Mouse (Mus musculus) MEL (cell line): ENCODE data around the gene Arhgef38. TPM values are rescaled to one million over a fixed set of nuclear protein-coding genes. Genes with fewer than 3 reads are reported as not detected.

ENCODE experiments used
- DNase-seq: peaks from one replicate; pipeline ENCODE4 v3.0.0; 2011; ENCODE audit warnings: low read depth, low spot score
- H3K27ac ChIP-seq: 2 replicates; pipeline ENCODE4 v1.5.1; 2012; ENCODE audit warnings: low read depth, mild to moderate bottlenecking, control low read depth, low read length, moderate library complexity; ENCODE audit not compliant: control insufficient read depth
- H3K27me3 ChIP-seq, 2 experiments: fragments of 150-350 bp in 1 of 2; sonication (generic) in 1 of 2; 2 replicates each; pipeline ENCODE4 v1.6.1; 2012; ENCODE audit warnings: low read length in 2 of 2, mild to moderate bottlenecking in 2 of 2, improper control_type of control experiment in 1 of 2, moderate library complexity in 1 of 2; ENCODE audit not compliant: insufficient read depth in 2 of 2, control insufficient read depth in 1 of 2
- H3K36me3 ChIP-seq, 2 experiments: 2 replicates each; pipeline ENCODE4 v1.6.1; 2012 to 2014; ENCODE audit warnings: low read length in 2 of 2, improper control_type of control experiment in 1 of 2, inconsistent platforms in 1 of 2, mild to moderate bottlenecking in 1 of 2; ENCODE audit not compliant: insufficient read depth in 2 of 2, control insufficient read depth in 1 of 2
- H3K4me1 ChIP-seq, 2 experiments: fragments of 150-350 bp in 1 of 2; sonication (generic) in 1 of 2; 2 replicates each; pipeline ENCODE4 v1.6.1; 2012; ENCODE audit warnings: low read length in 2 of 2, improper control_type of control experiment in 1 of 2, mild to moderate bottlenecking in 1 of 2; ENCODE audit not compliant: insufficient read depth in 2 of 2, control insufficient read depth in 1 of 2
- H3K4me3 ChIP-seq, 2 experiments: fragments of 150-350 bp in 1 of 2; sonication (generic) in 1 of 2; 2 replicates each; pipeline ENCODE4 v1.5.1; 2012; ENCODE audit warnings: low read depth in 2 of 2, low read length in 2 of 2, mild to moderate bottlenecking in 2 of 2, moderate library complexity in 2 of 2, control low read depth in 1 of 2, improper control_type of control experiment in 1 of 2; ENCODE audit not compliant: control insufficient read depth in 1 of 2, insufficient read depth in 1 of 2
- H3K79me2 ChIP-seq: 2 replicates; pipeline ENCODE4 v1.6.1; 2012; ENCODE audit warnings: mild to moderate bottlenecking, low read length, moderate library complexity; ENCODE audit not compliant: control insufficient read depth, poor library complexity, insufficient read depth
- H3K9ac ChIP-seq: 2 replicates; pipeline ENCODE4 v1.6.1; 2012; ENCODE audit warnings: low read depth, mild to moderate bottlenecking, control low read depth, low read length, moderate library complexity; ENCODE audit not compliant: control insufficient read depth, poor library complexity, severe bottlenecking
- H3K9me3 ChIP-seq: fragments of 150-350 bp; sonication (generic); replicated peaks from 2 replicates; pipeline ENCODE4 v1.6.1; 2012; ENCODE audit warnings: mild to moderate bottlenecking, low read length, improper control_type of control experiment, moderate library complexity; ENCODE audit not compliant: insufficient read depth
- BHLHE40 ChIP-seq: IDR thresholded peaks from 2 replicates; pipeline ENCODE4 v1.6.1; 2012; ENCODE audit warnings: low read depth, mild to moderate bottlenecking, inconsistent platforms, low read length, improper control_type of control experiment, borderline replicate concordance
- CHD1 ChIP-seq: IDR thresholded peaks from 2 replicates; pipeline ENCODE4 v1.6.1; 2012; ENCODE audit warnings: low read depth, mild to moderate bottlenecking, inconsistent platforms, low read length, improper control_type of control experiment
- CHD2 ChIP-seq: IDR thresholded peaks from 2 replicates; pipeline ENCODE4 v1.6.1; 2011; ENCODE audit warnings: low read length, improper control_type of control experiment
- CTCF ChIP-seq, 3 experiments: IDR thresholded peaks in 2 of 3; conservative IDR thresholded peaks in 1 of 3; 2 replicates each; pipeline ENCODE4 v1.5.1; 2011 to 2012; ENCODE audit warnings: low read length in 3 of 3, low read depth in 2 of 3, mild to moderate bottlenecking in 2 of 3, improper control_type of control experiment in 1 of 3, inconsistent platforms in 1 of 3, mixed read lengths in 1 of 3, moderate library complexity in 1 of 3; ENCODE audit not compliant: control insufficient read depth in 1 of 3, insufficient read depth in 1 of 3, poor library complexity in 1 of 3, severe bottlenecking in 1 of 3
- E2F4 ChIP-seq: IDR thresholded peaks from 2 replicates; pipeline ENCODE4 v1.6.1; 2011; ENCODE audit warnings: low read depth, low read length, improper control_type of control experiment, borderline replicate concordance
- ELF1 ChIP-seq: IDR thresholded peaks from 2 replicates; pipeline ENCODE4 v1.6.1; 2014; ENCODE audit warnings: low read depth, mild to moderate bottlenecking, inconsistent platforms, low read length, improper control_type of control experiment, moderate library complexity
- EP300 ChIP-seq, 2 experiments: IDR thresholded peaks; 2 replicates each; pipeline ENCODE4 v1.6.1; 2011; ENCODE audit warnings: improper control_type of control experiment in 2 of 2, low read length in 2 of 2, low read depth in 1 of 2, mild to moderate bottlenecking in 1 of 2
- ETS1 ChIP-seq: IDR thresholded peaks from 2 replicates; pipeline ENCODE4 v1.6.1; 2012; ENCODE audit warnings: low read depth, mild to moderate bottlenecking, inconsistent platforms, low read length, improper control_type of control experiment, moderate library complexity
- GABPA ChIP-seq: IDR thresholded peaks from 2 replicates; pipeline ENCODE4 v1.6.1; 2012; ENCODE audit warnings: low read depth, mild to moderate bottlenecking, inconsistent platforms, low read length, improper control_type of control experiment, moderate library complexity
- GATA1 ChIP-seq: IDR thresholded peaks from 2 replicates; pipeline ENCODE4 v1.6.1; 2011; ENCODE audit warnings: low read depth, low read length, improper control_type of control experiment
- HCFC1 ChIP-seq: IDR thresholded peaks from 2 replicates; pipeline ENCODE4 v1.6.1; 2012; ENCODE audit warnings: low read depth, mild to moderate bottlenecking, inconsistent platforms, low read length, improper control_type of control experiment, moderate library complexity
- JUND ChIP-seq: IDR thresholded peaks from 2 replicates; pipeline ENCODE4 v1.6.1; 2011; ENCODE audit warnings: low read depth, mild to moderate bottlenecking, improper control_type of control experiment, low read length
- KAT2A ChIP-seq: conservative IDR thresholded peaks from 2 replicates; pipeline ENCODE4 v1.6.1; 2012; ENCODE audit warnings: low read depth, low read length, improper control_type of control experiment, inconsistent platforms
- MAFK ChIP-seq: IDR thresholded peaks from 2 replicates; pipeline ENCODE4 v1.6.1; 2011; ENCODE audit warnings: low read depth, mild to moderate bottlenecking, low read length, improper control_type of control experiment, borderline replicate concordance
- MAX ChIP-seq: IDR thresholded peaks from 2 replicates; pipeline ENCODE4 v1.6.1; 2011; ENCODE audit warnings: low read length, improper control_type of control experiment
- MAZ ChIP-seq: IDR thresholded peaks from 2 replicates; pipeline ENCODE4 v1.6.1; 2012; ENCODE audit warnings: low read depth, mild to moderate bottlenecking, inconsistent platforms, low read length, improper control_type of control experiment
- MEF2A ChIP-seq: IDR thresholded peaks from 2 replicates; pipeline ENCODE4 v1.6.1; 2014; ENCODE audit warnings: low read depth, mild to moderate bottlenecking, inconsistent platforms, low read length, improper control_type of control experiment; ENCODE audit not compliant: poor library complexity, insufficient replicate concordance, severe bottlenecking; ENCODE audit errors: extremely low read depth
- MXI1 ChIP-seq: IDR thresholded peaks from 2 replicates; pipeline ENCODE4 v1.6.1; 2011; ENCODE audit warnings: mild to moderate bottlenecking, low read depth, low read length, improper control_type of control experiment
- MYC ChIP-seq: IDR thresholded peaks from 2 replicates; pipeline ENCODE4 v1.6.1; 2011; ENCODE audit warnings: low read depth, mild to moderate bottlenecking, low read length, improper control_type of control experiment, moderate library complexity
- NELFE ChIP-seq: IDR thresholded peaks from 2 replicates; pipeline ENCODE4 v1.6.1; 2011; ENCODE audit warnings: low read depth, low read length, improper control_type of control experiment
- NRF1 ChIP-seq: IDR thresholded peaks from 2 replicates; pipeline ENCODE4 v1.6.1; 2014; ENCODE audit warnings: low read depth, mild to moderate bottlenecking, inconsistent platforms, low read length, improper control_type of control experiment, moderate library complexity; ENCODE audit not compliant: poor library complexity, insufficient read depth, severe bottlenecking
- POLR2A ChIP-seq, 2 experiments: IDR thresholded peaks; 2 replicates each; pipeline ENCODE4 v1.6.1; 2011 to 2012; ENCODE audit warnings: low read length in 2 of 2, mild to moderate bottlenecking in 2 of 2, control low read depth in 1 of 2, improper control_type of control experiment in 1 of 2, low read depth in 1 of 2, moderate library complexity in 1 of 2; ENCODE audit not compliant: control insufficient read depth in 1 of 2, insufficient read depth in 1 of 2, poor library complexity in 1 of 2
- POLR2AphosphoS2 ChIP-seq: IDR thresholded peaks from 2 replicates; pipeline ENCODE4 v1.6.1; 2011; ENCODE audit warnings: low read length, improper control_type of control experiment
- POLR2AphosphoS5 ChIP-seq: IDR thresholded peaks from 2 replicates; pipeline ENCODE4 v1.6.1; 2012; ENCODE audit warnings: low read depth, borderline replicate concordance, mild to moderate bottlenecking, inconsistent platforms, low read length, moderate library complexity, mixed read lengths
- RAD21 ChIP-seq: IDR thresholded peaks from 2 replicates; pipeline ENCODE4 v1.6.1; 2011; ENCODE audit warnings: mild to moderate bottlenecking, low read depth, low read length, improper control_type of control experiment
- RCOR1 ChIP-seq: IDR thresholded peaks from 2 replicates; pipeline ENCODE4 v1.6.1; 2012; ENCODE audit warnings: low read depth, mild to moderate bottlenecking, inconsistent platforms, low read length, improper control_type of control experiment
- SIN3A ChIP-seq: IDR thresholded peaks from 2 replicates; pipeline ENCODE4 v1.6.1; 2012; ENCODE audit warnings: low read length, improper control_type of control experiment, inconsistent platforms
- SMC3 ChIP-seq: IDR thresholded peaks from 2 replicates; pipeline ENCODE4 v1.6.1; 2011; ENCODE audit warnings: low read depth, low read length, improper control_type of control experiment
- TAL1 ChIP-seq: IDR thresholded peaks from 2 replicates; pipeline ENCODE4 v1.6.1; 2012; ENCODE audit warnings: mild to moderate bottlenecking, inconsistent platforms, low read length, moderate library complexity, mixed read lengths
- TBP ChIP-seq: IDR thresholded peaks from 2 replicates; pipeline ENCODE4 v1.8.0; 2011; ENCODE audit warnings: low read depth, low read length, improper control_type of control experiment
- TCF12 ChIP-seq: IDR thresholded peaks from 2 replicates; pipeline ENCODE4 v1.6.1; 2014; ENCODE audit warnings: low read depth, mild to moderate bottlenecking, inconsistent platforms, low read length, improper control_type of control experiment, moderate library complexity
- UBTF ChIP-seq: IDR thresholded peaks from 2 replicates; pipeline ENCODE4 v1.6.1; 2012; ENCODE audit warnings: low read depth, mild to moderate bottlenecking, inconsistent platforms, low read length, improper control_type of control experiment, moderate library complexity, borderline replicate concordance; ENCODE audit not compliant: insufficient read depth
- USF1 ChIP-seq: IDR thresholded peaks from 2 replicates; pipeline ENCODE4 v1.6.1; 2014; ENCODE audit warnings: low read depth, mild to moderate bottlenecking, inconsistent platforms, low read length, improper control_type of control experiment, moderate library complexity
- USF2 ChIP-seq, 2 experiments: IDR thresholded peaks; 2 replicates each; pipeline ENCODE4 v1.6.1; 2011 to 2012; ENCODE audit warnings: improper control_type of control experiment in 2 of 2, low read length in 2 of 2, borderline replicate concordance in 1 of 2, inconsistent platforms in 1 of 2, low read depth in 1 of 2, mild to moderate bottlenecking in 1 of 2; ENCODE audit not compliant: insufficient read depth in 1 of 2
- ZC3H11A ChIP-seq: IDR thresholded peaks from 2 replicates; pipeline ENCODE4 v1.6.1; 2012; ENCODE audit warnings: low read depth, mild to moderate bottlenecking, inconsistent platforms, low read length, improper control_type of control experiment
- ZKSCAN1 ChIP-seq: IDR thresholded peaks from 2 replicates; pipeline ENCODE4 v1.6.1; 2012; ENCODE audit warnings: low read depth, mild to moderate bottlenecking, inconsistent platforms, low read length, improper control_type of control experiment, moderate library complexity
- ZMIZ1 ChIP-seq: IDR thresholded peaks from 2 replicates; pipeline ENCODE4 v1.6.1; 2012; ENCODE audit warnings: low read depth, mild to moderate bottlenecking, inconsistent platforms, low read length, improper control_type of control experiment, moderate library complexity
- ZNF384 ChIP-seq: IDR thresholded peaks from 2 replicates; pipeline ENCODE4 v1.6.1; 2012; ENCODE audit warnings: low read depth, mild to moderate bottlenecking, inconsistent platforms, low read length, improper control_type of control experiment
- polyA plus RNA-seq, 2 experiments: library from polyadenylated mRNA; stranded (reverse) in 1 of 2; unstranded in 1 of 2; fragments of >175 nt in 1 of 2; fragments of >200 nt in 1 of 2; gene quantifications; 2 replicates each; pipeline versions ENCODE4 v1.2.1 to v1.2.4; 2012; ENCODE audit warnings: low replicate concordance in 2 of 2, low read depth in 1 of 2; ENCODE audit not compliant: insufficient read length in 2 of 2, insufficient read depth in 1 of 2, missing spikeins in 1 of 2
- total RNA-seq: library from RNA; depleted of rRNA; stranded (reverse); fragments of 300-350 nt; gene quantifications from 2 replicates; pipeline ENCODE4 v1.2.3, GENCODE M21; 2012

The Arhgef38 gene
- total and polyA plus RNA-seq, 3 experiments: not detected

GRCm38 (mm10) chr3:133098336-133098735 is 136.4 kb downstream of the Arhgef38 start:
- Histone ChIP-seq H3K9ac (no peak overlapping the region), H3K27ac (peak overlapping the region; percentile 79), H3K4me3 (peak overlapping the region in 1 of 2 experiments; percentile 30; a peak in 1 of 4 replicates), H3K79me2 (peaks cover 5% of the 10 kb centered on the region; the same call in 1 of the 2 replicates), H3K27me3 (no peaks in the 10 kb centered on the region), H3K9me3 (no peaks in the 10 kb centered on the region), H3K36me3 (peaks cover 16 to 47% of the 10 kb centered on the region in 2 experiments), H3K4me1 (peaks cover 20 to 22% of the 10 kb centered on the region in 2 experiments)
- peak; percentile 74 for DNase-seq
- TF ChIP-seq NRF1 (no peak), ZKSCAN1 (no peak), BHLHE40 (peak; percentile 17; the same call in 1 of the 2 replicates), MAX (no peak), EP300 (IDR thresholded peaks at IDR 0.05; ENCODE audit: low read depth in 1 of 2, low read length in 2 of 2) (peak; percentile 85 to 92), SIN3A (peak; percentile 96), MAFK (no peak), MYC (0 out of 2 replicates have a peak, but pooled peaks have one; percentile 13), ELF1 (peak; percentile 56; the same call in 1 of the 2 replicates), GATA1 (peak; percentile 94), ZMIZ1 (no peak), TBP (no peak), MAZ (no peak), GABPA (no peak), ZC3H11A (no peak), RCOR1 (peak; percentile 98), SMC3 (peak; percentile 8; the same call in 1 of the 2 replicates), UBTF (no peak), E2F4 (no peak), ZNF384 (no peak), CTCF (IDR thresholded peaks at IDR 0.05 in 2 of 3, conservative IDR thresholded peaks at IDR 0.05 in 1 of 3; ENCODE audit: control insufficient read depth in 1 of 3, insufficient read depth in 1 of 3, low read depth in 2 of 3, low read length in 3 of 3, poor library complexity in 1 of 3, severe bottlenecking in 1 of 3) (no peak), KAT2A (no peak), TCF12 (peak; percentile 85), POLR2AphosphoS2 (no peak), USF1 (no peak), ETS1 (peak; percentile 99), JUND (no peak), POLR2A (IDR thresholded peaks at IDR 0.05; ENCODE audit: control insufficient read depth in 1 of 2, insufficient read depth in 1 of 2, low read depth in 1 of 2, low read length in 2 of 2, poor library complexity in 1 of 2) (no peak), RAD21 (no peak), NELFE (no peak), CHD2 (no peak), MXI1 (no peak), TAL1 (no peak; the same call in 1 of the 2 replicates), POLR2AphosphoS5 (no peak), MEF2A (peak; percentile 16; the same call in 1 of the 2 replicates), USF2 (IDR thresholded peaks at IDR 0.05; ENCODE audit: borderline replicate concordance in 1 of 2, insufficient read depth in 1 of 2, low read depth in 1 of 2, low read length in 2 of 2) (no peak), HCFC1 (no peak), CHD1 (no peak)
